Mouse (Mus musculus) kidney, adult 2 months (tissue): ENCODE results near the gene Prickle2.

Experiments used
- CTCF ChIP-seq: fragments of 200-500 bp; conservative IDR thresholded peaks from 2 replicates; pipeline ENCODE4 v1.5.1; 2011; ENCODE audit warnings: low read depth, mild to moderate bottlenecking, control low read depth, low read length, moderate library complexity, mixed read lengths; ENCODE audit not compliant: insufficient read depth, insufficient read length
- POLR2A ChIP-seq: fragments of 200-500 bp; IDR thresholded peaks from one replicate; pipeline ENCODE4 v1.6.1; 2011; ENCODE audit warnings: low read depth, low read length, control low read depth

- no peak for TF ChIP-seq CTCF
- TF ChIP-seq POLR2A = no peak
Measured at GRCm38 (mm10) chr6:92627711-92628110, 78.2 kb downstream of the Prickle2 start.
